Mouse (Mus musculus) erythroblast, embryonic 14.5 days (primary cell): ENCODE data around the gene Gm20075.

Experiments used
- GATA1 ChIP-seq: IDR thresholded peaks from 2 replicates; pipeline ENCODE4 v1.6.1; 2012; ENCODE audit warnings: low read length, inconsistent platforms, mixed read lengths
- TAL1 ChIP-seq: IDR thresholded peaks from 3 replicates; pipeline ENCODE4 v1.6.1; 2012; ENCODE audit warnings: low read length, inconsistent platforms, mixed read lengths

GRCm38 (mm10) chr13:96110767-96111166 lies 29.6 kb upstream of the Gm20075 start:
- no peak for TF ChIP-seq GATA1
- TF ChIP-seq TAL1, result no peak
